23 mouse cellular contexts compared by ENCODE assay signal in genomic region chr9:57343752-57344151, GRCm38 (mm10).
A peak's percentile ranks its signal among the peaks of the same experiment; 100 is the strongest.
DNase-seq lines count a peak whose midpoint lies in the region; ATAC-seq lines count a peak whose summit lies in the region.
"Had no signal": no experiment of that assay in that cellular context is flagged by ENCODE, and none has a peak within 500 bp of the region (broad histone marks: within the 10 kb centered on the region; RNA-seq: fewer than 3 reads in every experiment).

No protein-coding gene starts in this region.

- 89% methylated on average over 3 of the region's 3 CpGs for WGBS in hindbrain, embryonic 13.5 days

- no peaks in the 10 kb centered on the region for H3K36me3 ChIP-seq in hindbrain, embryonic 13.5 days
- H3K36me3 ChIP-seq: forebrain, embryonic 10.5 days; heart, embryonic 15.5 days; intestine, embryonic 15.5 days; limb, embryonic 13.5 days; liver, embryonic 13.5 days; midbrain, embryonic 13.5 days had no signal

- ATAC-seq in CD4-positive, CD25-positive, alpha-beta regulatory T cell, adult 4 months: peak; percentile 54
- ATAC-seq in hindbrain, embryonic 13.5 days (ENCODE audit: low FRiP score): no peak
- ATAC-seq: forebrain, postnatal 0 days; midbrain, embryonic 13.5 days; Patski had no signal

- H3K4me2 ChIP-seq in hindbrain, embryonic 13.5 days: no peak overlapping the region
- H3K4me2 ChIP-seq: heart, embryonic 15.5 days; intestine, embryonic 15.5 days; limb, embryonic 13.5 days; liver, embryonic 13.5 days; midbrain, embryonic 13.5 days had no signal

- no peaks in the 10 kb centered on the region for H3K9me3 ChIP-seq in hindbrain, embryonic 13.5 days
- H3K9me3 ChIP-seq: forebrain, embryonic 10.5 days; heart, embryonic 15.5 days; intestine, embryonic 15.5 days; limb, embryonic 13.5 days; liver, embryonic 13.5 days; midbrain, embryonic 13.5 days had no signal

- H3K9ac ChIP-seq in hindbrain, embryonic 13.5 days: no peak overlapping the region
- H3K9ac ChIP-seq: forebrain, postnatal 0 days; heart, embryonic 15.5 days; intestine, embryonic 15.5 days; limb, embryonic 13.5 days; liver, embryonic 13.5 days; midbrain, embryonic 13.5 days had no signal

- H3K4me1 ChIP-seq in hindbrain, embryonic 13.5 days (replicated peaks): no peaks in the 10 kb centered on the region
- H3K4me1 ChIP-seq: forebrain, embryonic 10.5 days; limb, embryonic 13.5 days; midbrain, embryonic 13.5 days had no signal

- H3K4me3 ChIP-seq in hindbrain, embryonic 13.5 days: no peak overlapping the region
- H3K4me3 ChIP-seq: forebrain, embryonic 10.5 days; heart, embryonic 15.5 days; intestine, embryonic 15.5 days; limb, embryonic 13.5 days; liver, embryonic 13.5 days; midbrain, embryonic 13.5 days had no signal

- no peak overlapping the region for H3K27ac ChIP-seq in hindbrain, embryonic 13.5 days
- H3K27ac ChIP-seq: forebrain, embryonic 10.5 days; heart, embryonic 15.5 days; intestine, embryonic 15.5 days; limb, embryonic 13.5 days; liver, embryonic 13.5 days; midbrain, embryonic 13.5 days had no signal

- DNase-seq in 416B (ENCODE audit: low read depth): peak; percentile 89
- DNase-seq in lung, postnatal 10 days: peak; percentile 12
- peak; percentile 44 for DNase-seq in thymus, postnatal 14 days
- DNase-seq in adrenal gland, postnatal 25 days: no peak
- DNase-seq in layer of hippocampus, postnatal 25 days (ENCODE audit: extremely low spot score in 1 of 2, low spot score in 1 of 2): no peak
- DNase-seq: adrenal gland, postnatal 14 days; cerebellum, adult 18-20 months; cerebellum, postnatal 25 days; forebrain, postnatal 0 days; gastrocnemius, postnatal 36 days; heart, postnatal 4 days; kidney, adult 9 months; kidney, postnatal 36 days; liver, embryonic 13.5 days; spleen, adult 18-20 months had no signal

- no peaks in the 10 kb centered on the region for H3K27me3 ChIP-seq in hindbrain, embryonic 13.5 days
- H3K27me3 ChIP-seq: heart, embryonic 15.5 days; intestine, embryonic 15.5 days; limb, embryonic 13.5 days; liver, embryonic 13.5 days; midbrain, embryonic 13.5 days; Patski had no signal

Comparison
In these comparisons a context has a peak if more than half of its experiments do, and no peak if none do; other contexts are left out.
1. DNase-seq: peak in 416B (single experiment), lung, postnatal 10 days (single experiment) and thymus, postnatal 14 days (single experiment); none in adrenal gland, postnatal 25 days (single experiment) and layer of hippocampus, postnatal 25 days (0 of 2).